Mouse (Mus musculus): ENCODE data around the gene Bicd1. TPM values are rescaled to one million over a fixed set of nuclear protein-coding genes. Genes with fewer than 3 reads are reported as not detected.
A peak's percentile ranks its signal among the peaks of the same experiment; 100 is the strongest.
"Not testable (repeated sequence)": the region's sequence is repeated elsewhere in the genome, so short reads cannot be mapped to it uniquely, and the experiment has no call there.

The Bicd1 gene
- polyA plus RNA-seq, 1 experiment, result 27.7 TPM

DNA sequence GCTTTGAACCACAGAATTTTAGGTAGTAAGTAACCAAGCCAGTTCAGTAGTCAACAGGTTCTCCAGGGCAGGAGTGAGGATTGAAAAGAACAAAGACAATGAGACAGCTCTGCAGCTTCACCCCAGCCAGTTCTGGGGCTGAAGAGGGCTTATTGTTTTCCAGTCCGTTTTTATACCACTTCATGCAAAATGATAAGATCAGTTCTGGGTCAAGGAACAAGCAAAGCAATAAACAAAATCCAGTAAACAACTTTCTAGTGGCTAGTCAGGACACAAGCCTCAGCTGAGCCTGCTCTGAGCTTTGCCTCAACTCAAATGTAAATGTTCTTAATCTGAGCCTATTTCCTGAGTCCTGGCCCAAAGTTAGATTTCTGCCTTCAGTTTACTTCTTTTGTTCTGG, 52.3 kb downstream of the Bicd1 start:
- Histone ChIP-seq H3K4me1 (ENCODE audit: control insufficient read depth, insufficient read depth, low read length) (peaks cover 4% of the 10 kb centered on the region; the same call in 1 of the 2 replicates), H3K27me3 (ENCODE audit: control insufficient read depth, insufficient read depth, low read length) (no peaks in the 10 kb centered on the region), H3K4me3 (replicated peaks; ENCODE audit: insufficient read depth, low read depth, low read length) (no peak overlapping the region), H3K27ac (ENCODE audit: insufficient read depth, low read length) (no peak overlapping the region)
- TF ChIP-seq POLR2A (IDR thresholded peaks at IDR 0.05; ENCODE audit: borderline replicate concordance, insufficient read depth, low read length) (no peak), CTCF (IDR thresholded peaks at IDR 0.05; ENCODE audit: borderline replicate concordance, insufficient read depth, low read depth, low read length) (no peak)
- no peak for DNase-seq
- 9% methylated on average over 1 of the region's 1 CpGs for WGBS

DNA sequence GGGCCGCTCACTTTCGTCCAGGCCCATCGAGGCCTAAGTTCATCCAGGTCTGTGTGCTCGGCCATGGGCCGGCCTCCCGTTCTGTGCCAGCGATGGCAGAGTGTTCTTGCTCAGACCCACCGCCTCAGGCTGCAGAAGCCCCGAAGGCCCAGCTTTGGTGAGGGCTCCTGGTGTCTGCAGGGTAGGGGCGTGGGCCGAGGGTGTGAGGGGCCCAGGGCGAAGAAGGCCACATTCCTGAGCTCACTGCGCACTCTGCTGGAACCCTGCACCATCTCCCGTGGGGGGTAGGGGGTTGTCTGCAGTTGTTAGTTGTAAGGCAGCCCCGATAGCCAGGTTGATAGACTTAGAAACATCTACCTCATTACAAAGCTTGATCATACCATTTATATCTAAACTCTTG, 62.8 kb downstream of the Bicd1 start:
- Histone ChIP-seq H3K4me1 (ENCODE audit: control insufficient read depth, insufficient read depth, low read length) (no peaks in the 10 kb centered on the region), H3K4me3 (replicated peaks; ENCODE audit: insufficient read depth, low read depth, low read length) (no peak overlapping the region), H3K27ac (ENCODE audit: insufficient read depth, low read length) (no peak overlapping the region), H3K27me3 (ENCODE audit: control insufficient read depth, insufficient read depth, low read length) (no peaks in the 10 kb centered on the region)
- 87% methylated on average over 15 of the region's 15 CpGs for WGBS
- no peak for DNase-seq
- no peak for TF ChIP-seq POLR2A (IDR thresholded peaks at IDR 0.05; ENCODE audit: borderline replicate concordance, insufficient read depth, low read length)
- no peak for TF ChIP-seq CTCF (IDR thresholded peaks at IDR 0.05; ENCODE audit: borderline replicate concordance, insufficient read depth, low read depth, low read length)

DNA sequence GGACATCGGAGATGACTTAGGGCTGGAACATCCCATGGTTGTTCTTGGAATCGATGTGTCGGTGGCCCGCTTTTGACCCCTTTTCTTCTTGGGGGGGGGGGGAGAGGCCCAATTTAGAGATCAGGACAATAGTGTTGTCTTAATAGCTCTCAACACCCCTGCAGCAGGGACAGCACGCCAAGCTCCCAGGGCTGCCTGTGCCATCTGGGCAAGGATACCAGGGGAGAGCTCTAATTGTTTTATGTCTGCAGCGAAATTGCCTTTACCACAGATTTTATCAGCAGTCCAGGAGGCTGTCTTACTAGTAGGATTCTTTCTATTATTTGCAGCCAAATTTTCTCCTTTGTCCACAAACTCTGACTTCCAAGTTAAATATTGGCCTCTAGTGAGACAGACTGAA, 63.8 kb downstream of the Bicd1 start:
- H3K4me1 ChIP-seq (ENCODE audit: control insufficient read depth, insufficient read depth, low read length); H3K27ac ChIP-seq (ENCODE audit: insufficient read depth, low read length); H3K4me3 ChIP-seq (replicated peaks; ENCODE audit: insufficient read depth, low read depth, low read length); H3K27me3 ChIP-seq (ENCODE audit: control insufficient read depth, insufficient read depth, low read length): not testable (repeated sequence)
- peak; percentile 45 to 65 for DNase-seq
- WGBS, result 56% methylated on average over 6 of the region's 6 CpGs

DNA sequence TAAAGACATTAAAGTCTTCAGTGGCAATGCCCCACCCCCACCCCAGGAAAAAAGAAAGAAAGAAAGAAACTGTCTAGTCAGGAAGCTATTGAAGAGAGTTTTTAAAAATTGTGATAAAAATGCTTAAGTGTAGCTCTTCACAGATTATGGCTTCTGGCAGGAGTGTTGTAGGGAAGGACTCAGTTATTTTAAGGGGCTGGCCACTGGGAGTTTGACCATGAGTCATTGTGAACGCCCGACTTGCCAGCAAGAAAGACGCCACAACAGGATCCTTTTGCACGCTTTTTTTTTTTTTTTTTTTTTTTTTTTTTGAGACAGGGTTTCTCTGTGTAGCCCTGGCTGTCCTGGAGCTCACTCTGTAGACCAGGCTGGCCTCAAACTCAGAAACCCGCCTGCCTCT, 73.2 kb downstream of the Bicd1 start:
- 74% methylated on average over 5 of the region's 5 CpGs for WGBS
- H3K27me3 ChIP-seq (ENCODE audit: control insufficient read depth, insufficient read depth, low read length); DNase-seq; H3K27ac ChIP-seq (ENCODE audit: insufficient read depth, low read length); H3K4me1 ChIP-seq (ENCODE audit: control insufficient read depth, insufficient read depth, low read length); H3K4me3 ChIP-seq (replicated peaks; ENCODE audit: insufficient read depth, low read depth, low read length): not testable (repeated sequence)

DNA sequence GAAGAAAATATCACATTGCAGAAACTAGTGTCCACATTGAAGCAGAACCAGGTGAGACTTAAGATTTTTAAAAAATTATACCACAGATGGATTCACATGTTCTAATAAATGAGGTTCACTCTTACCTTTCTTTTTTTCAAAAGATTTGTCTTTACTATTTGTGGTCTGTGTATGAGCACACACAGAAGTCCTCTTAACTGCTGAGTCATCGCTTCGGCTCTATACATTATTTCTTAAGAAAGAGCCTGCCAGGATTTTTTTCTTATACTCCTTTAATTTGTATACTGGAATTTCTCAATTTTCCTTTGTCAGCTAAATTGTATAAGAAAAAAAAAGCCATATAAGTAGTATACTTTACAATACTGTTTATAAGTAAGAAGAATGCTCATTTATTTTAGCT, 86.0 kb downstream of the Bicd1 start:
- 98% methylated on average over 2 of the region's 2 CpGs for WGBS
- H3K4me1 ChIP-seq (ENCODE audit: control insufficient read depth, insufficient read depth, low read length), result peaks cover 2% of the 10 kb centered on the region; the same call in 1 of the 2 replicates
- DNase-seq, result no peak
- H3K27me3 ChIP-seq (ENCODE audit: control insufficient read depth, insufficient read depth, low read length), result no peaks in the 10 kb centered on the region
- no peak overlapping the region for H3K4me3 ChIP-seq (replicated peaks; ENCODE audit: insufficient read depth, low read depth, low read length)
- H3K27ac ChIP-seq (ENCODE audit: insufficient read depth, low read length), result no peak overlapping the region
- TF ChIP-seq POLR2A (IDR thresholded peaks at IDR 0.05; ENCODE audit: borderline replicate concordance, insufficient read depth, low read length) (no peak), CTCF (IDR thresholded peaks at IDR 0.05; ENCODE audit: borderline replicate concordance, insufficient read depth, low read depth, low read length) (no peak)

DNA sequence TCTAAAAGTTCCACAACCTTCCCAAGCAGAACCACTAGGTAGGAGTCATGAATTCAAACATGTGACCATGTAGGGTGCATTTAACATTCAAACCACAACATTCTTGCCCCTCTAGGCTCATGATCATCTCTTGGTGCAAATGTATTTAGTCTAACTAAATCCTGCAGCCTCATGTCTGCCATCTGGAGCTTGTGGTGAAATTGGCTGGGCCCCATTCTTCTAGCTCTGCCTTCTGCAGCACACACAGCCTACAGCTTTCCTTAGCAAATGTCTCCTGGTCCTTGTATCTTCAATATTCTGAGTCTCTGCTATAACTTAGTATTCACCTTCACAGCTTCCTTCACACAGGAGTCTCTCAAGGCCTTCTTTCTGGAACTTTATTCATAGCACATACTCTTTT, 87.2 kb downstream of the Bicd1 start:
- H3K27ac ChIP-seq (ENCODE audit: insufficient read depth, low read length), result no peak overlapping the region
- DNase-seq, result peak in 1 of 2 experiments; percentile 66
- H3K27me3 ChIP-seq (ENCODE audit: control insufficient read depth, insufficient read depth, low read length), result no peaks in the 10 kb centered on the region
- H3K4me3 ChIP-seq (replicated peaks; ENCODE audit: insufficient read depth, low read depth, low read length), result no peak overlapping the region
- TF ChIP-seq CTCF (IDR thresholded peaks at IDR 0.05; ENCODE audit: borderline replicate concordance, insufficient read depth, low read depth, low read length) (no peak), POLR2A (IDR thresholded peaks at IDR 0.05; ENCODE audit: borderline replicate concordance, insufficient read depth, low read length) (no peak)
- peaks cover 2% of the 10 kb centered on the region; the same call in 1 of the 2 replicates for H3K4me1 ChIP-seq (ENCODE audit: control insufficient read depth, insufficient read depth, low read length)

DNA sequence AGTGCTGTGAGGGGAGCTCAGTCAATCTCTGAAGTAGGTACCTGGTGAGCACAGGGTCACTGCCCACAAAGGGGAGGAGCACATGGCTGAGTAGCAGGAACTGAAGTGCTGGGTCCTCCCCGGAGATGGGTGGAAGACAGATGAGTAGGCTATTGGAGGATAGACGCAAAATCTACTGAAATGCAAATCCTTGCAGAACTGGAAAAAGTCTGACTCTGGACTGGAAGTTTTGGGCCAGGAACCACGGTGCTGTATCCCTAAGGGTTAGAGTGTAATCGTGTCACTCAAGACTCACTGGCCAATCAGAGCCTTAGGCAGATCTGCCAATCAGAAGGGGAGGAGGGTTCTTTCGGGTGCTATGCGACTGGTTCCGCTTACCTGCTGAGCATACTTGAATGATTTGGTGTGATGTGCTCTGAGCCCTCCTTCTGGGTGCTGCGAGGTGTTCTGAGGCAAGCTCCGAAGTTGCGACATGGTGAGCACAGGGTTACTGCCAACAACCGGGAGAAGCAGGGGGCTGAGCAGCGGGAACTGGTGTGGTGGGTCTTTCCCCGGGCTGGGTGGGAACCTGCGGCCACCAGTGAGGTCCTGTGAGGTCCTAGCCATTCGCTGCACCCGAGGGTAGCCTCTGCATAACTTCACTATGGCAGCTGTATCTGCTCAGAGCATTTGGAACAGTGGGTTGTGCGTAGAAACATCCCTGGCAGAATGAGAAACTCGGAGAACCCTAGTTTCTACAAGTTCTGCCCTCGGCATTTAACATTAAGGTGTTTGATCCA, 157.2 kb downstream of the Bicd1 start:
- WGBS, result 2% methylated on average over 19 of the region's 19 CpGs
- H3K27ac ChIP-seq (ENCODE audit: insufficient read depth, low read length), result no peak overlapping the region
- DNase-seq, result peak; percentile 75 to 78

DNA sequence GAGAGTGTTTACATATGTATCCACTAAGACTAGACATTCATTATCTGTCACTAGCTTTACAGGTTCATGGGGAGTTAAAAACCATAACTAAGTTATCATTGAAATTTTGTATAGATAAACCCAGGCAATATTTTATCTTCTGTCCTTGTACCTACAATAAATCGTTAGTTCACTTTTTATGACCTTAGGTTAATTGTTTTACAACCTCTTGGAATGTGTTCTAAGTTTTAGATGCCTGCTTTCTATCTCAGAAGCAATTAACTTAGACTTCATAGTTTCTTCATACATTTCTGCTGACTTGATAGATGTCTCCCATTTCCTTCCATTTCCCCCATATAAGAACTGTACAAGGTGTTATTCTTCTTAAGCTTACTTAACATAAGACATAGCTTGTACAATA, 158.5 kb downstream of the Bicd1 start:
- no peak overlapping the region for H3K4me3 ChIP-seq (replicated peaks; ENCODE audit: insufficient read depth, low read depth, low read length)
- no peak for DNase-seq
- no peaks in the 10 kb centered on the region for H3K4me1 ChIP-seq (ENCODE audit: control insufficient read depth, insufficient read depth, low read length)
- 98% methylated on average over 1 of the region's 1 CpGs for WGBS
- H3K27ac ChIP-seq (ENCODE audit: insufficient read depth, low read length), result no peak overlapping the region
- no peak for TF ChIP-seq CTCF (IDR thresholded peaks at IDR 0.05; ENCODE audit: borderline replicate concordance, insufficient read depth, low read depth, low read length)
- no peak for TF ChIP-seq POLR2A (IDR thresholded peaks at IDR 0.05; ENCODE audit: borderline replicate concordance, insufficient read depth, low read length)
- no peaks in the 10 kb centered on the region for H3K27me3 ChIP-seq (ENCODE audit: control insufficient read depth, insufficient read depth, low read length)

More for the DNA sequence above, 157.2 kb downstream of the Bicd1 start:
- TF ChIP-seq POLR2A (IDR thresholded peaks at IDR 0.05; ENCODE audit: borderline replicate concordance, insufficient read depth, low read length) (0 out of 2 replicates have a peak, but pooled peaks have one; percentile 15), CTCF (IDR thresholded peaks at IDR 0.05; ENCODE audit: borderline replicate concordance, insufficient read depth, low read depth, low read length) (no peak)
- H3K27me3 ChIP-seq (ENCODE audit: control insufficient read depth, insufficient read depth, low read length), result no peaks in the 10 kb centered on the region
- no peaks in the 10 kb centered on the region for H3K4me1 ChIP-seq (ENCODE audit: control insufficient read depth, insufficient read depth, low read length)
- peak overlapping the region; percentile 61 for H3K4me3 ChIP-seq (replicated peaks; ENCODE audit: insufficient read depth, low read depth, low read length)
